Mouse (Mus musculus) embryonic facial prominence, embryonic 14.5 days (tissue): Measurements from ENCODE around the gene Ube2j1. TPM values are rescaled to one million over a fixed set of nuclear protein-coding genes. Genes with fewer than 3 reads are reported as not detected.

Source experiments
- ATAC-seq: fragments of 200-750 bp; cut with Nextera tagmentation; 2 replicates; pipeline ENCODE4 v1.8.0; 2017; ENCODE audit warnings: low read depth, moderate number of reproducible peaks, moderate TSS enrichment
- DNase-seq: peaks from one replicate; pipeline ENCODE4 v3.0.0-alpha.2; 2015; ENCODE audit warnings: low spot score
- H3K27ac ChIP-seq: fragments of 300-500 bp; sonication (generic); replicated peaks from 2 replicates; pipeline ENCODE4 v1.5.1; 2014; ENCODE audit warnings: low read depth, mild to moderate bottlenecking, low read length, moderate library complexity
- H3K27me3 ChIP-seq: fragments of 300-500 bp; sonication (generic); replicated peaks from 2 replicates; pipeline ENCODE4 v1.6.1; 2014; ENCODE audit warnings: low read length; ENCODE audit not compliant: control insufficient read depth, insufficient read depth
- H3K36me3 ChIP-seq: fragments of 300-500 bp; sonication (generic); 2 replicates; pipeline ENCODE4 v1.6.1; 2014; ENCODE audit warnings: low read length, mixed read lengths; ENCODE audit not compliant: control insufficient read depth, insufficient read depth
- H3K4me1 ChIP-seq: fragments of 300-500 bp; sonication (generic); 2 replicates; pipeline ENCODE4 v1.6.1; 2014; ENCODE audit warnings: antibody characterized with exemption, low read length; ENCODE audit not compliant: control insufficient read depth, insufficient read depth
- H3K4me2 ChIP-seq: fragments of 300-500 bp; sonication (generic); 2 replicates; pipeline ENCODE4 v1.6.1; 2014; ENCODE audit warnings: low read depth, mild to moderate bottlenecking, low read length, moderate library complexity, mixed read lengths
- H3K4me3 ChIP-seq: fragments of 300-500 bp; sonication (generic); 2 replicates; pipeline ENCODE4 v1.5.1; 2014; ENCODE audit warnings: low read depth, mild to moderate bottlenecking, low read length
- H3K9ac ChIP-seq: fragments of 300-500 bp; sonication (generic); 2 replicates; pipeline ENCODE4 v1.6.1; 2014; ENCODE audit warnings: low read depth, mild to moderate bottlenecking, low read length, moderate library complexity, mixed read lengths
- H3K9me3 ChIP-seq: fragments of 300-500 bp; sonication (generic); 2 replicates; pipeline ENCODE4 v1.6.1; 2016; ENCODE audit warnings: low read length; ENCODE audit not compliant: control insufficient read depth
- WGBS: fragments of 180-500 bp; shearing (Covaris S2); extraction: QIAGEN DNeasy Blood & Tissue Kit; methylation state at CpG from one replicate; pipeline ENCODE4 v1.1.7; 2014; 5-methylcytosine and 5-hydroxymethylcytosine counted together
- polyA plus RNA-seq: library from polyadenylated mRNA; unstranded; fragments of >200 nt; fragmentation: Nextera tagmentation; extraction: Ambion mirVana; gene quantifications from 2 replicates; pipeline ENCODE4 v1.2.1, GENCODE M21; 2014

The Ube2j1 gene
- polyA plus RNA-seq = 45.1 and 54.7 TPM in 2 replicates

DNA sequence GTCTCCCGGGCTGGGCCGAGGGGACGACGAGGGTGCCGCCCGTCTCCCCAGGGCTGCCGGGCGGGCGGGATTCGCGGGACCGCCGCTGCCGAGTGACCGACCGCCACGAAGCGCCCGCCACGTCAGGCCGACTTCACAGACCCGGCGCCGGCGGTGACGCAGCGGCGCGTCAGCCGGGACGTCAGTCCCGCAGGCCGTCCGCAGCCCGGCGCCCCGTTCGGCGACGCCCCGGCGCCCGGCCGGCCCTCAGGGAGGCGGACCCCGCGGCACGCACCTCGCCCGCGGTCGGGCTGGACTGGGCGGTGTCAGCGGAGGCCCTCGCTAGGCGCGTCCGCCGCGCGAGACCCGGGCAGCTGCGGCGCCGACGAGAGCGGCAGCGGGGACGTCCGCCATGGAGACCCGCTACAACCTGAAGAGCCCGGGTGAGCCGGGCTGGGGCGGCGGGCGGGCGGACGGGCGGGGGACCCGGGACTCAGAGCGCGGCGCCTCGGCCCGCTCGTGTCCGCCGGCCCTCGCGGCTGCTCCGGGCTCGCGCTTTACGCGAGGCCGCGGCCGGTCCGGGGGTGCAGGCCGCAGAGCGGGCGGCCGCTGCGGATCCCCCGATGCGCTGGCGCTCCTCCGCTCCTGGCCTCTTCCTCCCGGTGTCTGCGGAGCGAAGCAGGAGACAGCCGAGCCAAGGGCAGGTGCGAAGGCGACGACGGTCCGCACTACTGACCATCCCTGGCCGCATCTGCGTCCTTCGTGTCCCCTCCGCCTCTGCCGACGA is at the start of gene Ube2j1:
Gene Ube2j1 (plus strand): TSS at position 222 of the 766 bp plus-strand sequence.
- Histone ChIP-seq H3K4me3 (peak within 1 kb of the TSS; percentile 69), H3K4me2 (peak within 1 kb of the TSS; percentile 54), H3K27ac (peak within 1 kb of the TSS; percentile 94), H3K27me3 (no peaks in the 10 kb centered on the region), H3K4me1 (peaks cover 8% of the 10 kb centered on the region), H3K9ac (peak within 1 kb of the TSS; percentile 97), H3K36me3 (peaks cover 25% of the 10 kb centered on the region), H3K9me3 (peaks cover 6% of the 10 kb centered on the region; the same call in 1 of the 2 replicates)
- ATAC-seq = peak; percentile 97
- WGBS = under 1% methylated on average over 13 of the region's 123 CpGs
- DNase-seq = peak; percentile 94

DNA sequence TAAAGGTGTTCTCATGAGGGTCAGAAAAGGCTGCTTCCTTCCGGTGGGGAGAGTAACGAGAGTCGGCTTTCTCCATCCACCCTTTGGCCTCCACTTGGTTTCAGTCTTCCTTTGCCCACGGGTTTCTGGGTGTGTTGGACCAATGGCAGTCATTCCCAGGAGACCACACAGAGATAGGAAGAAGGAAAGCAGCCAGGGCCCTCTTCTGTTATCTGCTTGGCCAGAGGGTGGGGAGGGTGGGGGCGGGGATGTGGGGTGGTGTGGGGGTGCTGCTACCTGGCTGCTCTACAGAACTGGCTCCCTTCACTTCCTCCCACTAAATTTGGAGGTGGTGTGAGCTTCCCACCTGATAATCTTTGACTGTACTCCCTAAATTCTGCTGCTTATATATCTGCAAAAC is 49.6 kb upstream of the Ube2j1 start:
- Histone ChIP-seq H3K4me2 (no peak overlapping the region), H3K36me3 (no peaks in the 10 kb centered on the region), H3K27me3 (peaks cover 7% of the 10 kb centered on the region; the same call in 1 of the 2 replicates), H3K4me1 (0 out of 2 replicates have a peak, but pooled peaks cover 4% of the 10 kb centered on the region), H3K9me3 (no peaks in the 10 kb centered on the region), H3K4me3 (no peak overlapping the region), H3K27ac (no peak overlapping the region), H3K9ac (no peak overlapping the region)
- DNase-seq = no peak
- no peak for ATAC-seq
- 18% methylated on average over 5 of the region's 5 CpGs for WGBS

DNA sequence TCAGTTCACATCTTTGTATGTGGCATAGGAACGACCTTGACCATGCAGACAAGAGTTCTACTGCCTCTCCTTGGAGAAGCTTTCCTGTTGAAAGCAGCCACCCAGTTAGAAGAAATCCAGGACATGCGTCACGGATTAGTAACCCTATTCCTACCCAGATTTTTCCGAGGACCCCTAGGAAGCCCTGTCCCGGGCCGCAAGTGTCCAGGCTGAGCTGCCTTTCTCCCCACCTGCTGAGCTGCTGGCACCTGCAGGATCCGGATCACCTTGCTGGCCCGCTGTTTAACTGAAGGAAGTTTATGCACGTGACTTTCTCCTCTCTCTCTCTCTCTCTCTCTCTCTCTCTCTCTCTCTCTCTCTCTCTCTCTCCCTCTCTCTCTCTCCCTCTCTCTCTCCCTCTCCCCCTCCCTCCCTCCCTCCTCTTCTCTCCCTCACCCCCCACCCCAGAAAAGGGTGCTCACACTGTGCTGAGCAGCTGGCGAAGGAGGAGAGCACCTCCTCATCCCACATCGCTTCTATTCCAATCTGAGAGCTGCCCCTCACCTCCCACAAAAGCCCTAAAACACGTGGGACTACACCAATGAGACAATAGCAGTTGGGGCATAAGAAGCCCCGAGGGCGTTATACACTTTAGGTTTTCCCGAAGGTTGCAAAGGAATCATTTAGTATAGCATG is 49.0 kb upstream of the Ube2j1 start:
- no peaks in the 10 kb centered on the region for H3K36me3 ChIP-seq
- H3K27me3 ChIP-seq = peaks cover 7% of the 10 kb centered on the region; the same call in 1 of the 2 replicates
- H3K4me3 ChIP-seq = peak overlapping the region; percentile 78
- ATAC-seq = peak; percentile 13; the same call in 1 of the 2 replicates
- no peaks in the 10 kb centered on the region for H3K9me3 ChIP-seq
- 0 out of 2 replicates have a peak, but pooled peaks cover 4% of the 10 kb centered on the region for H3K4me1 ChIP-seq
- H3K27ac ChIP-seq = no peak overlapping the region
- peak; percentile 24 for DNase-seq
- H3K9ac ChIP-seq = no peak overlapping the region
- WGBS = 2% methylated on average over 15 of the region's 15 CpGs
- H3K4me2 ChIP-seq = peak overlapping the region; percentile 100

DNA sequence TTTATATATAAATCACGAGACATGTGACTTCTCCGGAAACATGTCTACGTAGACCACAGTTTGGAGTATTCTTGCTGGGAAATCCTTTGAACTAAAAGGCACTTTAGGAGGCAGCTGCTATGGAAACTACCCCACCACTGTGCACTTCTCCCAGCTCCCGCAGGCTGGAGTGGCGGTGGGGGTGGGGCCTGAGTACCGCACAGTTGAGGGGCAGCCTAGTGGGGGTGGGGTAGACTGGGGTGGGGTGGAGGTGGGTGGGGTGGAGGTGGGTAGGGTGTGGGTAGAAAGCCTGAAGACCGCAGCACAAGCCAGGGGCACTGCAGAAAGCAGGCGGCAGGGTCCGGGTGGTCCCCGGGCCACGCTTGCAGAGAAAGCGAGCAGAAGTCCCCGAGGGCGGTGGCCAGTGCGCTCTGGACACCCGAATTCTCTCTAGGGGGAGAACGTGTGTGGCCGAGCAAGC is 48.5 kb upstream of the Ube2j1 start, which contains the start of gene Rragd:
Gene Rragd (plus strand): TSS at position 322 of the 460 bp plus-strand sequence.
- DNase-seq (peak; percentile 58), ATAC-seq (peak; percentile 72)
- Histone ChIP-seq H3K27me3 (peaks cover 7% of the 10 kb centered on the region; the same call in 1 of the 2 replicates), H3K4me1 (0 out of 2 replicates have a peak, but pooled peaks cover 4% of the 10 kb centered on the region), H3K4me3 (peak within 1 kb of the TSS; percentile 78), H3K27ac (peak within 1 kb of the TSS; percentile 79), H3K4me2 (peak within 1 kb of the TSS; percentile 100), H3K9me3 (no peaks in the 10 kb centered on the region), H3K36me3 (no peaks in the 10 kb centered on the region), H3K9ac (peak within 1 kb of the TSS; percentile 77)
- under 1% methylated on average over 12 of the region's 18 CpGs for WGBS

DNA sequence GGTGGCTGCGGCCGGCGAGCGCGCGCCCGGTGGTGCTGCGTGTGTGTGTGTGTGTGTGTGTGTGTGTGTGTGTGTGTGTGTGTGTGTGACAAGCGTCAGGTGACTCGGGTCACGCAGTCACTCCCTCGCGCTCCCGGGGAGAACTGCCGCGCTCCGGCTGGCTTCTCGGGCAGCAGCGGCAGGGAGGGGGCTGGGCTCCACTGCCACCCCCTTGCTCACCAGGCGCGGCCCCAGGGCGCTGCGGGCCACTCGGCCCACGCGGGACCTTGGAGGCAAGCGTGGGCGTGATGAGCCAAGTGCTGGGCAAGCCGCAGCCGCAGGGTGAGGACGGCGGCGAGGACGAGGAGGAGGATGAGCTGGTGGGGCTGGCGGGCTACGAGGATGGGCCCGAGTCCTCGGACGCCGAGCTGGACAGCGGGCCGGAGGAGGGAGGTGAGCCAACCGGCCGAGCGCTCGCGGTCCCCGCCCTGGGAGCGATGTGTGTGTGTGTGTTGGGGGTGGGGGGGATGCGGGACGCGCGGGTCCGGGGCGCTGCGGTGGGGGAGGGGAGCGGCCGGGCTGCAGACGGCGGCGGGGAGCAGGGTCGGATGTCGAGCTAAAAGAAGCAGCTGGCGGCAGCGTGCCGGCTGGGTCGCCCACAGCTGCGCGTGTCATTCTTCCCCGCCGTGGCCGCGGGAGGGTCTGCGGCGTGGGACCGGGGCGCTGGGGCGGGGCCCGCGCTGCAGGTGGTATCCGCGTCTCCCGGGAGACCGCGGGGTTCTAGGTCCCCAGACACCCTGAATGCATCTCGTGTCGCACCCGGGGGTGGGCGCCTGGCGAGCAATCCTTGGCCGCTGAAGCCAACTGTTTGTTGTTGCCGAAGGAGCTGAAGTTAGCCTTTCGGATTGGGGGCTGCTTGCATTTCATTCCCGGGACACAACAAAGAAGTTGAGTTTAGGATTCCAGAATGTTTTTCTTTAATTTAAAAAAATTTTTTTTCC is 47.8 kb upstream of the Ube2j1 start:
- Histone ChIP-seq H3K36me3 (no peaks in the 10 kb centered on the region), H3K9ac (peak overlapping the region; percentile 77), H3K27me3 (peaks cover 7% of the 10 kb centered on the region; the same call in 1 of the 2 replicates), H3K4me1 (0 out of 2 replicates have a peak, but pooled peaks cover 4% of the 10 kb centered on the region), H3K9me3 (no peaks in the 10 kb centered on the region), H3K4me3 (peak overlapping the region; percentile 78), H3K4me2 (peak overlapping the region; percentile 100), H3K27ac (peak overlapping the region; percentile 79)
- ATAC-seq (peak; percentile 74), DNase-seq (peak; percentile 70)
- 0% methylated on average over 17 of the region's 94 CpGs for WGBS

DNA sequence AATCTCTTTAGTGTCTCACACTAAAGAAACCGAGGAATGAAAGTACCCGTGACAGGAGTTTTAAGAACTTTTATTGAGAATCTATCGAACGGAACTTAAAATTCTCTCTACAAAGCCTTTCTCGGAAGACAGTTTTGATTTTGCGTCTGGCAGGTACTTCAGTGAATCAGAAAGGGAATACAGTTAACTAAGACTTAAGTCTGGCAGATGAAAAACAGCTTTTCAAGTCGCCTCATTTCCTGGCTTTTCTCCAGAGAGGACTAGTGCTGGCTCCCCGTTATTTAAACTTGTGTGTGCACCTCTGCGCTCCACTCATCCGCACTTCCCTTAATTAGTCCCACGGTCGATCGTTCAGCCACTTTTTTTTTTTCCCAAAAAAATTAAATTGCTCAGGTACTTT is 47.0 kb upstream of the Ube2j1 start:
- ATAC-seq = no peak
- Histone ChIP-seq H3K9me3 (no peaks in the 10 kb centered on the region), H3K4me2 (peak overlapping the region; percentile 100), H3K27ac (peak overlapping the region; percentile 79; the same call in 1 of the 2 replicates), H3K4me3 (peak overlapping the region; percentile 78), H3K27me3 (peaks cover 7% of the 10 kb centered on the region; the same call in 1 of the 2 replicates), H3K4me1 (0 out of 2 replicates have a peak, but pooled peaks cover 4% of the 10 kb centered on the region), H3K36me3 (no peaks in the 10 kb centered on the region), H3K9ac (peak overlapping the region; percentile 77; the same call in 1 of the 2 replicates)
- WGBS = 2% methylated on average over 13 of the region's 13 CpGs
- DNase-seq = peak; percentile 83

DNA sequence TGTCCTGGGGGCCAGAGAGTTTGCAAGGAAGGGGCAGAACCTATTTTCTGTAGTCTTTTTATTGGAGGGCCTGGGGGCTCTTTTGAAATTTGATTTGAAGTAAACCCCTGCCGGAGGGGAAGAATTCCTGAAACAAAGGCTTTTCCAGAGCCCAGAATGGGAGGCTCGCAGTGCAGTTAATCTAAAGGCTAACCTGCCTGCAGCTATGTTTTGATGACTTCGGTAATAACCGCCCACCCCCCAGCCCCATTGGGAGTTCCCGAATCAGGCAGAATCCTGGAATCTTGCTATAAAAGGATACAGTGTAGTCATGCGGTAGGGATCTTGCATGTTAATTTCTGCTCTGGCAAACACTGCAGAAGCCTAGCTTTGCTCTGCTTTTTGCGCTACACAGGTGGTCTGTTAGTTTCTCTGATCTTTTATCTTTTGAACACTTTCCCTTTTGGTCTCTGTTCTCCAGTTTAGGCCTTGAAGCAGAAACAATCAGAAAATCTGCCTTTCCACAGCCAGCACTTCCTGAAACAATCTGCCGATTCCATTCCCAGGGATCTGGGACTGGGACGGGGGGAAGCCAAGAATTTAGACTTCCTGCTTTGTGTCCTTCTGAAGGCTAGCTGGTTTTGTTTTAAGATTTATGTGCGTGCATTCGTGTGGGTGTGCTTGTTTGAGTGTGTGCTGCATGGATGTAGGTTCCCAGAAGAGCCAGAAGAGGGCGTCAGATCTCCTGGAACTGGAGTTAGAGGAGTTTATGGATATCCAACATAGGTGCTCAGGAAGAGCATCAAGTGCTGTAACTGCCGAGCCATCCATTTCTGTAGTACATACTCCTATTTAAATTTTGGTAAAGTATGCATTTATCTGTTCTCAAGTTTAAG is 46.2 kb upstream of the Ube2j1 start:
- H3K27ac ChIP-seq = no peak overlapping the region
- 0 out of 2 replicates have a peak, but pooled peaks cover 4% of the 10 kb centered on the region for H3K4me1 ChIP-seq
- H3K4me2 ChIP-seq = peak overlapping the region; percentile 100
- 10% methylated on average over 13 of the region's 13 CpGs for WGBS
- no peaks in the 10 kb centered on the region for H3K9me3 ChIP-seq
- peaks cover 7% of the 10 kb centered on the region; the same call in 1 of the 2 replicates for H3K27me3 ChIP-seq
- peak; percentile 4; the same call in 1 of the 2 replicates for ATAC-seq
- H3K9ac ChIP-seq = peak overlapping the region; percentile 21; the same call in 1 of the 2 replicates
- peak; percentile 50 for DNase-seq
- H3K4me3 ChIP-seq = peak overlapping the region; percentile 78
- H3K36me3 ChIP-seq = no peaks in the 10 kb centered on the region
